Mouse (Mus musculus) right cerebral cortex, adult 2 months (tissue): ENCODE measurements around the gene Ntrk3.

ENCODE experiments used
- DNase-seq, 2 experiments: peaks; one replicate each; pipeline ENCODE4 v3.0.0; 2021 to 2022; ENCODE audit warnings: low spot score in 2 of 2

Ntrk3 gene

GRCm38 (mm10) chr7:78623686-78624085, 114.1 kb downstream of the Ntrk3 start:
- DNase-seq: no peak

GRCm38 (mm10) chr7:78621115-78621514, 116.7 kb downstream of the Ntrk3 start:
- DNase-seq: no peak

- no peak for DNase-seq
Observed at GRCm38 (mm10) chr7:78619818-78620577, 117.8 kb downstream of the Ntrk3 start.

- no peak for DNase-seq
Observed at GRCm38 (mm10) chr7:78605538-78606130, 132.2 kb downstream of the Ntrk3 start.

- DNase-seq: no peak
Observed at GRCm38 (mm10) chr7:78603922-78604321, 133.9 kb downstream of the Ntrk3 start.

GRCm38 (mm10) chr7:78601851-78602250, 136.0 kb downstream of the Ntrk3 start:
- DNase-seq: peak in 1 of 2 experiments; percentile 60

- no peak for DNase-seq
Observed at GRCm38 (mm10) chr7:78600886-78601285, 136.9 kb downstream of the Ntrk3 start.

GRCm38 (mm10) chr7:78599941-78600677, 137.7 kb downstream of the Ntrk3 start:
- no peak for DNase-seq

GRCm38 (mm10) chr7:78598147-78598546, 139.7 kb downstream of the Ntrk3 start:
- peak; percentile 55 to 57 for DNase-seq

GRCm38 (mm10) chr7:78597251-78598129, 140.3 kb downstream of the Ntrk3 start:
- DNase-seq: peak; percentile 67 to 68

GRCm38 (mm10) chr7:78596556-78596955, 141.3 kb downstream of the Ntrk3 start:
- DNase-seq: no peak

GRCm38 (mm10) chr7:78595895-78596294, 141.9 kb downstream of the Ntrk3 start:
- DNase-seq: peak; percentile 78 to 79

GRCm38 (mm10) chr7:78592948-78593347, 144.9 kb downstream of the Ntrk3 start:
- no peak for DNase-seq

GRCm38 (mm10) chr7:78592172-78592571, 145.6 kb downstream of the Ntrk3 start:
- DNase-seq: no peak

GRCm38 (mm10) chr7:78589766-78590165, 148.0 kb downstream of the Ntrk3 start:
- DNase-seq: no peak

GRCm38 (mm10) chr7:78586800-78587199, 151.0 kb downstream of the Ntrk3 start:
- DNase-seq: no peak

- DNase-seq: peak in 1 of 2 experiments; percentile 65
Observed at GRCm38 (mm10) chr7:78585960-78586359, 151.9 kb downstream of the Ntrk3 start.

GRCm38 (mm10) chr7:78584936-78585335, 152.9 kb downstream of the Ntrk3 start:
- no peak for DNase-seq

GRCm38 (mm10) chr7:78584499-78584898, 153.3 kb downstream of the Ntrk3 start:
- DNase-seq: no peak

- DNase-seq: no peak
Observed at GRCm38 (mm10) chr7:78583678-78584077, 154.1 kb downstream of the Ntrk3 start.

GRCm38 (mm10) chr7:78581341-78581740, 156.5 kb downstream of the Ntrk3 start:
- no peak for DNase-seq
